In genomic region chr15:10225701-10226100, GRCm38 (mm10) we compare ENCODE assay signal across 16 mouse cellular contexts. TPM values are rescaled to one million over a fixed set of nuclear protein-coding genes. Genes with fewer than 3 reads are reported as not detected.
A peak's percentile ranks its signal among the peaks of the same experiment; 100 is the strongest.
DNase-seq lines count a peak whose midpoint lies in the region; ATAC-seq and TF ChIP-seq lines count a peak whose summit lies in the region.
"Had no signal": no experiment of that assay in that cellular context is flagged by ENCODE, and none has a peak within 500 bp of the region (broad histone marks: within the 10 kb centered on the region; RNA-seq: fewer than 3 reads in every experiment).

No protein-coding gene starts in this region.

- TF ChIP-seq EP300 in stomach, postnatal 0 days (optimal IDR thresholded peaks at IDR 0.05) = no peak

- H3K9ac ChIP-seq in stomach, embryonic 15.5 days = no peak overlapping the region
- H3K9ac ChIP-seq in stomach, postnatal 0 days (ENCODE audit: low read length) = no peak overlapping the region
- H3K9ac ChIP-seq in kidney, embryonic 16.5 days (replicated peaks; ENCODE audit: low read length) = no peak overlapping the region
- H3K9ac ChIP-seq: hindbrain, embryonic 12.5 days; liver, embryonic 14.5 days had no signal

- peak; percentile 48 to 49 for DNase-seq in cerebellum, postnatal 36 days
- no peak for DNase-seq in cerebellum, adult 18-20 months
- DNase-seq in stomach, postnatal 0 days (ENCODE audit: low spot score) = no peak
- peak; percentile 54 for DNase-seq in yolk sac, embryonic 10.5 days (ENCODE audit: low spot score)
- DNase-seq in urinary bladder, postnatal 25 days (ENCODE audit: low spot score) = no peak
- DNase-seq in urinary bladder, postnatal 36 days (ENCODE audit: low spot score in 2 of 2) = no peak
- DNase-seq: adrenal gland, postnatal 10 days; B cell, adult 2 months; gastrocnemius, postnatal 36 days; lung, postnatal 14 days had no signal

- peak; percentile 39; the same call in 1 of the 2 replicates for ATAC-seq in stomach, embryonic 15.5 days (ENCODE audit: insufficient read depth, low FRiP score, low read depth)
- ATAC-seq in stomach, postnatal 0 days (ENCODE audit: low FRiP score, low TSS enrichment) = no peak; the same call in 1 of the 2 replicates
- ATAC-seq in kidney, embryonic 16.5 days (ENCODE audit: low FRiP score, low TSS enrichment) = peak; percentile 78
- ATAC-seq: forebrain, embryonic 14.5 days had no signal

- no peaks in the 10 kb centered on the region for H3K4me1 ChIP-seq in stomach, embryonic 15.5 days
- no peaks in the 10 kb centered on the region for H3K4me1 ChIP-seq in stomach, postnatal 0 days (replicated peaks; ENCODE audit: control insufficient read depth, insufficient read depth)
- no peaks in the 10 kb centered on the region for H3K4me1 ChIP-seq in kidney, embryonic 16.5 days (ENCODE audit: insufficient read depth, low read length)
- H3K4me1 ChIP-seq: hindbrain, embryonic 12.5 days had no signal

- H3K27me3 ChIP-seq in stomach, embryonic 15.5 days (replicated peaks) = no peaks in the 10 kb centered on the region
- H3K27me3 ChIP-seq in stomach, postnatal 0 days (ENCODE audit: control insufficient read depth, insufficient read depth, low read length) = no peaks in the 10 kb centered on the region
- no peaks in the 10 kb centered on the region for H3K27me3 ChIP-seq in kidney, embryonic 16.5 days (ENCODE audit: insufficient read depth, low read length)
- H3K27me3 ChIP-seq: hindbrain, embryonic 12.5 days had no signal

- H3K4me3 ChIP-seq in stomach, embryonic 15.5 days (replicated peaks) = no peak overlapping the region
- no peak overlapping the region for H3K4me3 ChIP-seq in stomach, postnatal 0 days (ENCODE audit: low read depth, low read length)
- no peak overlapping the region for H3K4me3 ChIP-seq in kidney, embryonic 16.5 days (ENCODE audit: low read length)
- H3K4me3 ChIP-seq: erythroblast, embryonic 14.5 days; hindbrain, embryonic 12.5 days had no signal

- TF ChIP-seq CTCF in stomach, postnatal 0 days (IDR thresholded peaks at IDR 0.05; ENCODE audit: low read depth) = no peak

- no peaks in the 10 kb centered on the region for H3K36me3 ChIP-seq in stomach, embryonic 15.5 days
- H3K36me3 ChIP-seq in stomach, postnatal 0 days (ENCODE audit: control insufficient read depth, insufficient read depth, low read length) = no peaks in the 10 kb centered on the region
- no peaks in the 10 kb centered on the region for H3K36me3 ChIP-seq in kidney, embryonic 16.5 days (ENCODE audit: insufficient read depth, low read length)
- H3K36me3 ChIP-seq: hindbrain, embryonic 12.5 days had no signal

- no peaks in the 10 kb centered on the region for H3K9me3 ChIP-seq in stomach, embryonic 15.5 days
- H3K9me3 ChIP-seq in stomach, postnatal 0 days (ENCODE audit: control insufficient read depth, low read length) = no peaks in the 10 kb centered on the region
- H3K9me3 ChIP-seq in kidney, embryonic 16.5 days (ENCODE audit: low read length) = no peaks in the 10 kb centered on the region
- H3K9me3 ChIP-seq: hindbrain, embryonic 12.5 days had no signal

- no peak overlapping the region for H3K27ac ChIP-seq in stomach, embryonic 15.5 days
- H3K27ac ChIP-seq in stomach, postnatal 0 days (replicated peaks) = no peak overlapping the region
- H3K27ac ChIP-seq in kidney, embryonic 16.5 days (ENCODE audit: low read length) = no peak overlapping the region
- H3K27ac ChIP-seq: hindbrain, embryonic 12.5 days; liver, embryonic 14.5 days had no signal

- WGBS in stomach, embryonic 15.5 days = 71% methylated on average over 4 of the region's 4 CpGs
- 64% methylated on average over 4 of the region's 4 CpGs for WGBS in stomach, postnatal 0 days
- 70% methylated on average over 4 of the region's 4 CpGs for WGBS in kidney, embryonic 16.5 days

- no peak overlapping the region for H3K4me2 ChIP-seq in stomach, embryonic 15.5 days
- H3K4me2 ChIP-seq in stomach, postnatal 0 days (replicated peaks; ENCODE audit: low read depth) = no peak overlapping the region
- H3K4me2 ChIP-seq in kidney, embryonic 16.5 days (replicated peaks; ENCODE audit: low read depth, low read length) = no peak overlapping the region
- H3K4me2 ChIP-seq: hindbrain, embryonic 12.5 days had no signal

RNA-seq across cellular contexts. Expression of gene Prlr, which starts 48.7 kb away (rescaled TPM):
- polyA plus RNA-seq in stomach, embryonic 15.5 days (2015; fragmentation: Nextera tagmentation; extraction: Ambion mirVana) = 4.4 and 8.7 TPM in 2 replicates
- polyA plus RNA-seq in stomach, postnatal 0 days (2015; fragmentation: Nextera tagmentation; extraction: Ambion mirVana) = 2.5 and 3.7 TPM in 2 replicates
- polyA plus RNA-seq in kidney, embryonic 16.5 days (2015; fragmentation: Nextera tagmentation; extraction: Ambion mirVana) = 4.5 and 5.4 TPM in 2 replicates
- polyA plus RNA-seq: erythroblast, embryonic 14.5 days had no signal

Comparison
In these comparisons a context has a peak if more than half of its experiments do, and no peak if none do; other contexts are left out.
1. DNase-seq: peak in cerebellum, postnatal 36 days (2 of 2) and yolk sac, embryonic 10.5 days (single experiment); none in cerebellum, adult 18-20 months (0 of 2), stomach, postnatal 0 days (single experiment), urinary bladder, postnatal 25 days (single experiment) and urinary bladder, postnatal 36 days (0 of 2).